Mouse (Mus musculus): ENCODE measurements around the gene Krtap9-3. TPM values are rescaled to one million over a fixed set of nuclear protein-coding genes. Genes with fewer than 3 reads are reported as not detected.

Gene Krtap9-3
- polyA plus RNA-seq, 1 experiment from 2014 or later: not detected

GRCm38 (mm10) chr11:99557976-99558745 is 39.7 kb downstream of the Krtap9-3 start:
- no peaks in the 10 kb centered on the region for H3K27me3 ChIP-seq
- no peak for ATAC-seq (replicated peaks)

GRCm38 (mm10) chr11:99556753-99557152 is 41.2 kb downstream of the Krtap9-3 start, which contains the start of gene Krtap3-2:
Krtap3-2 (minus strand) TSS chr11:99556853.
- ATAC-seq (replicated peaks): no peak
- Histone ChIP-seq H3K27ac (replicated peaks) (no peak within 1 kb of the TSS), H3K27me3 (no peaks in the 10 kb centered on the region)

More at GRCm38 (mm10) chr11:99557976-99558745, 39.7 kb downstream of the Krtap9-3 start:
- 83% methylated on average over 3 of the region's 3 CpGs for WGBS
- Histone ChIP-seq H3K9me3 (no peaks in the 10 kb centered on the region), H3K9ac (replicated peaks) (no peak overlapping the region), H3K4me1 (no peaks in the 10 kb centered on the region), H3K27ac (replicated peaks) (no peak overlapping the region), H3K36me3 (no peaks in the 10 kb centered on the region), H3K4me2 (replicated peaks) (no peak overlapping the region), H3K4me3 (no peak overlapping the region)

GRCm38 (mm10) chr11:99556195-99556594 is 41.7 kb downstream of the Krtap9-3 start:
- no peak for ATAC-seq (replicated peaks)
- no peak overlapping the region for H3K4me2 ChIP-seq (replicated peaks)
- no peaks in the 10 kb centered on the region for H3K27me3 ChIP-seq
- H3K36me3 ChIP-seq: no peaks in the 10 kb centered on the region
- 90% methylated on average over 2 of the region's 2 CpGs for WGBS
- no peak overlapping the region for H3K27ac ChIP-seq (replicated peaks)
- H3K4me3 ChIP-seq: no peak overlapping the region
- H3K4me1 ChIP-seq: no peaks in the 10 kb centered on the region
- H3K9me3 ChIP-seq: no peaks in the 10 kb centered on the region
- no peak overlapping the region for H3K9ac ChIP-seq (replicated peaks)

More at GRCm38 (mm10) chr11:99556753-99557152, 41.2 kb downstream of the Krtap9-3 start, which contains the start of gene Krtap3-2:
- no peak within 1 kb of the TSS for H3K4me2 ChIP-seq (replicated peaks)
- no peaks in the 10 kb centered on the region for H3K9me3 ChIP-seq
- no peaks in the 10 kb centered on the region for H3K4me1 ChIP-seq
- H3K4me3 ChIP-seq: no peak within 1 kb of the TSS
- H3K9ac ChIP-seq (replicated peaks): no peak within 1 kb of the TSS
- WGBS: 96% methylated on average over 2 of the region's 2 CpGs
- no peaks in the 10 kb centered on the region for H3K36me3 ChIP-seq

GRCm38 (mm10) chr11:99550765-99551164 is 47.1 kb downstream of the Krtap9-3 start, which contains the start of gene Krtap3-3:
Krtap3-3 (minus strand) TSS chr11:99550865.
- Histone ChIP-seq H3K36me3 (no peaks in the 10 kb centered on the region), H3K9me3 (no peaks in the 10 kb centered on the region), H3K9ac (replicated peaks) (no peak within 1 kb of the TSS), H3K4me2 (replicated peaks) (no peak within 1 kb of the TSS), H3K27me3 (no peaks in the 10 kb centered on the region), H3K4me1 (no peaks in the 10 kb centered on the region), H3K27ac (replicated peaks) (no peak within 1 kb of the TSS), H3K4me3 (no peak within 1 kb of the TSS)
- 49% methylated on average over 4 of the region's 4 CpGs for WGBS
- no peak for ATAC-seq (replicated peaks)

- Histone ChIP-seq H3K4me3 (no peak overlapping the region), H3K27me3 (no peaks in the 10 kb centered on the region), H3K27ac (replicated peaks) (no peak overlapping the region), H3K9ac (replicated peaks) (no peak overlapping the region), H3K9me3 (no peaks in the 10 kb centered on the region), H3K4me1 (no peaks in the 10 kb centered on the region), H3K4me2 (replicated peaks) (no peak overlapping the region), H3K36me3 (no peaks in the 10 kb centered on the region)
- ATAC-seq (replicated peaks): no peak
Measured at GRCm38 (mm10) chr11:99547892-99548291, 50.0 kb downstream of the Krtap9-3 start.

Other genes starting within 250 kb of the Krtap9-3 start
- gene Krt27, start 247.0 kb downstream of the Krtap9-3 start, polyA plus RNA-seq (2015; fragmentation: Nextera tagmentation; extraction: Ambion mirVana): not detected in 2 replicates
- gene Krt28, start 223.2 kb downstream of the Krtap9-3 start, polyA plus RNA-seq (2015; fragmentation: Nextera tagmentation; extraction: Ambion mirVana): 0.14 and 0.33 TPM in 2 replicates
- 31.6 and 36.1 TPM in 2 replicates for gene Krt10, start 208.7 kb downstream of the Krtap9-3 start, polyA plus RNA-seq (2015; fragmentation: Nextera tagmentation; extraction: Ambion mirVana)
- 0.22 and 0.23 TPM in 2 replicates for gene Krt12, start 175.8 kb downstream of the Krtap9-3 start, polyA plus RNA-seq (2015; fragmentation: Nextera tagmentation; extraction: Ambion mirVana)
- not detected in 2 replicates for gene Krt20, start 160.0 kb downstream of the Krtap9-3 start, polyA plus RNA-seq (2015; fragmentation: Nextera tagmentation; extraction: Ambion mirVana)
- gene Krt23, start 105.0 kb downstream of the Krtap9-3 start, polyA plus RNA-seq (2015; fragmentation: Nextera tagmentation; extraction: Ambion mirVana): 0.10 TPM in 1 of 2 replicates, not detected in the other
- not detected in 2 replicates for gene Krt39, start 76.8 kb downstream of the Krtap9-3 start, polyA plus RNA-seq (2015; fragmentation: Nextera tagmentation; extraction: Ambion mirVana)
- gene Krt40, start 54.9 kb downstream of the Krtap9-3 start, polyA plus RNA-seq (2015; fragmentation: Nextera tagmentation; extraction: Ambion mirVana): not detected in 2 replicates
- not detected in 2 replicates for gene Krtap3-3, start 47.2 kb downstream of the Krtap9-3 start, polyA plus RNA-seq (2015; fragmentation: Nextera tagmentation; extraction: Ambion mirVana)
- gene Krtap3-2, start 41.3 kb downstream of the Krtap9-3 start, polyA plus RNA-seq (2015; fragmentation: Nextera tagmentation; extraction: Ambion mirVana): not detected in 2 replicates
- gene Gm11939, start 38.6 kb downstream of the Krtap9-3 start, polyA plus RNA-seq (2015; fragmentation: Nextera tagmentation; extraction: Ambion mirVana): not detected in 2 replicates
- gene Krtap3-1, start 31.5 kb downstream of the Krtap9-3 start, polyA plus RNA-seq (2015; fragmentation: Nextera tagmentation; extraction: Ambion mirVana): not detected in 2 replicates
- gene Krtap1-5, start 17.1 kb downstream of the Krtap9-3 start, polyA plus RNA-seq (2015; fragmentation: Nextera tagmentation; extraction: Ambion mirVana): not detected in 2 replicates
- gene Krtap1-4, start 14.5 kb downstream of the Krtap9-3 start, polyA plus RNA-seq (2015; fragmentation: Nextera tagmentation; extraction: Ambion mirVana): not detected in 2 replicates
- not detected in 2 replicates for gene Krtap1-3, start 6.8 kb downstream of the Krtap9-3 start, polyA plus RNA-seq (2015; fragmentation: Nextera tagmentation; extraction: Ambion mirVana)
- not detected in 2 replicates for gene Gm11938, start 5.2 kb upstream of the Krtap9-3 start, polyA plus RNA-seq (2015; fragmentation: Nextera tagmentation; extraction: Ambion mirVana)
- not detected in 2 replicates for gene Gm11937, start 12.1 kb upstream of the Krtap9-3 start, polyA plus RNA-seq (2015; fragmentation: Nextera tagmentation; extraction: Ambion mirVana)
- gene Krtap2-4, start 16.7 kb upstream of the Krtap9-3 start, polyA plus RNA-seq (2015; fragmentation: Nextera tagmentation; extraction: Ambion mirVana): not detected in 2 replicates
- not detected in 2 replicates for gene Gm11562, start 22.3 kb upstream of the Krtap9-3 start, polyA plus RNA-seq (2015; fragmentation: Nextera tagmentation; extraction: Ambion mirVana)
- gene Krtap4-1, start 30.1 kb upstream of the Krtap9-3 start, polyA plus RNA-seq (2015; fragmentation: Nextera tagmentation; extraction: Ambion mirVana): not detected in 2 replicates
- gene Krtap4-2, start 37.0 kb upstream of the Krtap9-3 start, polyA plus RNA-seq (2015; fragmentation: Nextera tagmentation; extraction: Ambion mirVana): not detected in 2 replicates
- not detected in 2 replicates for gene Krtap4-7, start 46.0 kb upstream of the Krtap9-3 start, polyA plus RNA-seq (2015; fragmentation: Nextera tagmentation; extraction: Ambion mirVana)
- gene Gm11555, start 52.1 kb upstream of the Krtap9-3 start, polyA plus RNA-seq (2015; fragmentation: Nextera tagmentation; extraction: Ambion mirVana): not detected in 2 replicates
- gene Gm11563, start 60.9 kb upstream of the Krtap9-3 start, polyA plus RNA-seq (2015; fragmentation: Nextera tagmentation; extraction: Ambion mirVana): not detected in 2 replicates
- not detected in 2 replicates for gene Krtap4-6, start 67.9 kb upstream of the Krtap9-3 start, polyA plus RNA-seq (2015; fragmentation: Nextera tagmentation; extraction: Ambion mirVana)
- gene Gm14190, start 92.6 kb upstream of the Krtap9-3 start, polyA plus RNA-seq (2015; fragmentation: Nextera tagmentation; extraction: Ambion mirVana): not detected in 2 replicates
- gene Gm14180, start 136.2 kb upstream of the Krtap9-3 start, polyA plus RNA-seq (2015; fragmentation: Nextera tagmentation; extraction: Ambion mirVana): not detected in 2 replicates
- gene Gm11595, start 174.8 kb upstream of the Krtap9-3 start, polyA plus RNA-seq (2015; fragmentation: Nextera tagmentation; extraction: Ambion mirVana): not detected in 2 replicates
- not detected in 2 replicates for gene Krtap4-8, start 182.6 kb upstream of the Krtap9-3 start, polyA plus RNA-seq (2015; fragmentation: Nextera tagmentation; extraction: Ambion mirVana)
- gene Krtap4-9, start 187.1 kb upstream of the Krtap9-3 start, polyA plus RNA-seq (2015; fragmentation: Nextera tagmentation; extraction: Ambion mirVana): not detected in 2 replicates
- gene Gm11596, start 195.4 kb upstream of the Krtap9-3 start, polyA plus RNA-seq (2015; fragmentation: Nextera tagmentation; extraction: Ambion mirVana): not detected in 2 replicates
- gene Gm11569, start 200.8 kb upstream of the Krtap9-3 start, polyA plus RNA-seq (2015; fragmentation: Nextera tagmentation; extraction: Ambion mirVana): not detected in 2 replicates
- gene Gm11554, start 206.3 kb upstream of the Krtap9-3 start, polyA plus RNA-seq (2015; fragmentation: Nextera tagmentation; extraction: Ambion mirVana): not detected in 2 replicates
- not detected in 2 replicates for gene Krtap4-13, start 211.8 kb upstream of the Krtap9-3 start, polyA plus RNA-seq (2015; fragmentation: Nextera tagmentation; extraction: Ambion mirVana)
- gene Gm11564, start 217.6 kb upstream of the Krtap9-3 start, polyA plus RNA-seq (2015; fragmentation: Nextera tagmentation; extraction: Ambion mirVana): not detected in 2 replicates
- gene 2300003K06Rik, start 240.0 kb upstream of the Krtap9-3 start, polyA plus RNA-seq (2015; fragmentation: Nextera tagmentation; extraction: Ambion mirVana): not detected in 2 replicates